Mouse (Mus musculus) G1E (cell line): ENCODE measurements around the gene March1.

ENCODE experiments used
- CTCF ChIP-seq: IDR thresholded peaks from 2 replicates; pipeline ENCODE4 v1.5.1; 2012; ENCODE audit warnings: low read depth, low read length, inconsistent platforms, mixed read lengths
- GATA1 ChIP-seq: IDR thresholded peaks from 2 replicates; pipeline ENCODE4 v1.6.1; 2012; ENCODE audit warnings: borderline replicate concordance, low read length, inconsistent platforms, mixed read lengths
- TAL1 ChIP-seq: conservative IDR thresholded peaks from 2 replicates; pipeline ENCODE4 v1.6.1; 2012; ENCODE audit warnings: low read depth, low read length, inconsistent platforms, mixed read lengths

DNA sequence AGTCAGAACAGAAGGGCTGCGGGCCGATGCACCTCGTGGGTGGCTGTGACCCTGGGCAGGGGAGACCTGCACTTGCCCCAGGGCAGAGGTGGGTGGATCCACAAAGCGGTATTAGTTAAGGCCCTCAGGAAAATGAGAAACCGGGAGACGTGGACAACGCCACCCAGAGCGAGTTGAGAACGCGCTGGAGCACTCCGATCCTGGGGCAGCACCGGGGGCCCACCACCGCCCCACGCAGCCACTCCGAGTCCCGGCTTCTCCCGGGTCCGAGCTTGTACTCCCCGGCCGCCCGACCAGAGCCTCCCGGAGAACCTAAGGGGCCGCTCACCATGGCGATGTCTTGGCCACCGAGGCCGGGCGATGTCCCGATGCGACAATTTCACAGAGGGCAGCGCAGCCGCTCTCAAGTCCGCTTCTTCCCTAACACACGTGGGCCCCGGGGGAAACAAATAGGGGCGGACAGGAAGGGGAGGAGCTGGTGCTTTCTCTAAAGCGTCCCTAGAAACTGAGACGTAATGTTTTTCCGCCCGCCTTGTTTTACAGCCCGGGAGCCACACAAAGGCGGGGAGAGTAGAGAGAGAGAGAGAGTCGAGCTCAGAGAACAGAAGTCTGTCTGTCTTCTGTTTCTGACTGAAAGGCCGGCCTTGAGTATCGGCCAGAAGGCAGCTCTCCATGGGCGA, 868.5 kb downstream of the March1 start, which contains the start of gene Tma16:
- TF ChIP-seq CTCF (no peak), TAL1 (no peak), GATA1 (no peak)
